Mouse (Mus musculus) stomach, postnatal 0 days (tissue): Measurements from ENCODE around the gene 4931406P16Rik.

Experiments used
- CTCF ChIP-seq: IDR thresholded peaks from 2 replicates; pipeline ENCODE4 v1.5.1; 2016; ENCODE audit warnings: antibody characterized with exemption, low read depth, mild to moderate bottlenecking, moderate library complexity
- EP300 ChIP-seq: optimal IDR thresholded peaks from 2 replicates; pipeline ENCODE3; 2016; ENCODE audit warnings: antibody characterized with exemption

DNA sequence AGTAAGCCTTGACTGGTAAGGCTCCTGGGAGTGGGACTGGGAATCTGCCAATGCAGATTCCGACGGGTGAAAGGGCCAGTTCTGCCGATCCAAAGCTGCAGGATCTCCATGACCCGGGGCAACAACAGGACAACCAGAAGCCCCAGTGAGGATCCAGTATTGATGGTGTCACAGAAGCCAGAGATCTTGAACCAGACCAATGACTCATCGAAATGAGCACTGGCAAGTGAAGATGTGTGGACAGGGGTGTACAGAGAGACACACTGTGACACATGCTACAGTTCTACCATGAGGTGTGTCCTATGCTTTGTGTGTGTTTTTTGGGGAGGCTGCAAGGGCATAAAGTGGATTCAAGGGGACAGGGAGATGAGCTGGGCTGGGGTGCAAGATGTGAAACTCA is 27.5 kb upstream of the 4931406P16Rik start:
- TF ChIP-seq CTCF (no peak), EP300 (no peak)
